Mouse (Mus musculus) bone marrow, adult 2 months (tissue): ENCODE results near the gene Olfr965.

Source experiments
- CTCF ChIP-seq: fragments of 200-500 bp; IDR thresholded peaks from 2 replicates; pipeline ENCODE4 v1.5.1; 2011; ENCODE audit warnings: low read length, control low read depth; ENCODE audit not compliant: control insufficient read depth, insufficient read depth
- POLR2A ChIP-seq: fragments of 200-500 bp; IDR thresholded peaks from 2 replicates; pipeline ENCODE4 v1.6.1; 2011; ENCODE audit warnings: low read depth, mild to moderate bottlenecking, control low read depth, low read length, borderline replicate concordance; ENCODE audit not compliant: control insufficient read depth

DNA sequence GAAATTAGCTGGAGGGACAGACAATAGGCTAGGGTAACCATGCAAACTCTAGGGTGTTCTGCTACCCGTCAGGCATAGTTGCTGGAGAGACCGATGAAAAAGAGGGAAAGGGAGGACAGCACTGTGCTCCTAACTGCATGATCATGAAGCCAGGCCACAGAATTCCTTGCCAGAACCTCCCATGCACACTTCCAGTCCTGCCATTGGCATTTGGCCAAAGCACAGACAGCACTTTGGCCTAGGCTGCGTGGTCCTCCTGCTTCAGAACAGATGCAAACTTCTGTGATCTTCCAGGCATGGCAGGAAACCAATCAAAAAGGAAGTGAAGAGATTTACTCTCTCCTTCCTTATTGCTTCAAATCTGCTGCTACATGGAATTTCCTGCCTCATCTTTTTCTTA lies 2.2 kb upstream of the Olfr965 start:
- no peak for TF ChIP-seq POLR2A
- TF ChIP-seq CTCF, result no peak
